14 mouse cellular contexts compared by ENCODE assay signal in the genomic region with DNA sequence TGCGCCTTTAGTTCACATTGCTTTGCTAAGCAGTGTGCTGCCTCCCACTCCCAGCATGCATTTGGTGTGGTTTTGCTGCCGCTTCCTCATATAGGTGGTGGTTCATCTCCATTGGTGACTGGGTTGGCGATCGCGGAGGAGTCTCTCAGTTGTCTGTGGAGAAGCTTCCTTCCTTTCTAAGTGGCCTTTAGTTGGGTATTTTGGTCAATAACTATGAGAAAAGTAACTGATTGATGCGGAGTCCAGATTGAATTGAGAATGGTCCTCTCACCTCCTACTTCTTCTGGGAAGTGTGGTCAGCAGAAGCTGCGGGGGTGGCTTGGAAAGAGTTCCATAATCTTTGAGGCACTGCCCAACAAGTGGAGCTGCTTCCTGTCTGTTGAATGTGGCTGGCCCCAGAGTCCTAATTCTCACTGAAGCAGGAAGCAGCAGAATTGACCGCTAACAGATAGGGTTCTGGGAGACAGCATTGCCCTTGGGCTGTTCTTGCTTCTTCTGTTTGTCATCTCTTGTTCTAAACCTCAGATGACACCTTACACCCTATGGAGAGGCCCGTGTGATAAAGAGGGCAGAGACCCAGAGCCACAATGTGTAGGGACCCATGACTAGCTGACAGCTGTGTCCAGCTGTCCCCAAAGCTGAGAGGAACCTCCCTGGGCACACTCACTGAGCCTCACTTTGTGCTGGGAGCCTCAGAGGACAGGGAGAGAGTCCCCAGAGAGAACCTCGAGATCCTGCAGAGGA. TPM values are rescaled to one million over a fixed set of nuclear protein-coding genes. Genes with fewer than 3 reads are reported as not detected.
DNase-seq lines count a peak whose midpoint lies in the region; ATAC-seq and TF ChIP-seq lines count a peak whose summit lies in the region.
"Had no signal": no experiment of that assay in that cellular context is flagged by ENCODE, and none has a peak within 500 bp of the region (broad histone marks: within the 10 kb centered on the region; RNA-seq: fewer than 3 reads in every experiment).

No protein-coding gene starts in this region.

- 73% methylated on average over 10 of the region's 10 CpGs for WGBS in kidney, embryonic 15.5 days
- WGBS in spleen, adult 2 months, result 31% methylated on average over 10 of the region's 10 CpGs
- 85% methylated on average over 10 of the region's 10 CpGs for WGBS in hindbrain, embryonic 13.5 days
- WGBS in forebrain, embryonic 11.5 days, result 83% methylated on average over 10 of the region's 10 CpGs

- peak overlapping the region; percentile 48; the same call in 1 of the 2 replicates for H3K27ac ChIP-seq in kidney, embryonic 15.5 days
- H3K27ac ChIP-seq in spleen, adult 2 months (ENCODE audit: insufficient read depth, low read length), result peak overlapping the region; percentile 24; the same call in 1 of the 2 replicates
- no peak overlapping the region for H3K27ac ChIP-seq in hindbrain, embryonic 13.5 days
- H3K27ac ChIP-seq in forebrain, embryonic 11.5 days (ENCODE audit: low read depth, low read length), result no peak overlapping the region
- H3K27ac ChIP-seq: forebrain, embryonic 12.5 days; midbrain, embryonic 15.5 days had no signal

- no peak overlapping the region for H3K4me3 ChIP-seq in kidney, embryonic 15.5 days (replicated peaks)
- no peak overlapping the region for H3K4me3 ChIP-seq in spleen, adult 2 months (ENCODE audit: extremely low read depth, insufficient read depth, insufficient read length)
- H3K4me3 ChIP-seq in hindbrain, embryonic 13.5 days, result no peak overlapping the region
- H3K4me3 ChIP-seq in forebrain, embryonic 11.5 days (ENCODE audit: low read depth, low read length), result no peak overlapping the region
- H3K4me3 ChIP-seq: forebrain, embryonic 12.5 days; midbrain, embryonic 15.5 days had no signal

- H3K27me3 ChIP-seq in kidney, embryonic 15.5 days, result 0 out of 2 replicates have a peak, but pooled peaks cover 4% of the 10 kb centered on the region
- no peaks in the 10 kb centered on the region for H3K27me3 ChIP-seq in spleen, adult 2 months (ENCODE audit: control insufficient read depth, insufficient read depth, low read length)
- peaks cover 37% of the 10 kb centered on the region; the same call in 1 of the 2 replicates for H3K27me3 ChIP-seq in hindbrain, embryonic 13.5 days
- H3K27me3 ChIP-seq in forebrain, embryonic 11.5 days (ENCODE audit: control insufficient read depth, insufficient read depth, low read length), result no peaks in the 10 kb centered on the region
- H3K27me3 ChIP-seq: midbrain, embryonic 15.5 days had no signal

- H3K4me2 ChIP-seq in kidney, embryonic 15.5 days, result no peak overlapping the region
- no peak overlapping the region for H3K4me2 ChIP-seq in hindbrain, embryonic 13.5 days
- no peak overlapping the region for H3K4me2 ChIP-seq in forebrain, embryonic 11.5 days (ENCODE audit: low read depth, low read length, severe bottlenecking)
- H3K4me2 ChIP-seq: forebrain, embryonic 12.5 days; midbrain, embryonic 15.5 days had no signal

- no peak for DNase-seq in kidney, postnatal 14 days
- DNase-seq in spleen, adult 2 months (ENCODE audit: low read depth in 1 of 2, low spot score in 2 of 2), result no peak
- no peak for DNase-seq in spleen, postnatal 36 days (ENCODE audit: low spot score in 2 of 2)
- peak; percentile 34 for DNase-seq in lung, postnatal 36 days
- DNase-seq in thymus, postnatal 25 days, result peak; percentile 9
- no peak for DNase-seq in forebrain, embryonic 11.5 days (ENCODE audit: low spot score)
- DNase-seq: kidney, adult 18-20 months had no signal

- ATAC-seq in kidney, embryonic 15.5 days (replicated peaks; ENCODE audit: low FRiP score), result 0 out of 2 replicates have a peak, but pooled peaks have one; percentile 24
- ATAC-seq in hindbrain, embryonic 13.5 days (ENCODE audit: low FRiP score), result no peak
- no peak for ATAC-seq in forebrain, embryonic 11.5 days (replicated peaks; ENCODE audit: low FRiP score)
- ATAC-seq: midbrain, embryonic 15.5 days had no signal

- TF ChIP-seq POLR2A in spleen, adult 2 months (IDR thresholded peaks at IDR 0.05; ENCODE audit: low read depth, low read length), result no peak

- no peak overlapping the region for H3K9ac ChIP-seq in kidney, embryonic 15.5 days
- H3K9ac ChIP-seq in hindbrain, embryonic 13.5 days, result no peak overlapping the region
- H3K9ac ChIP-seq in forebrain, embryonic 11.5 days (ENCODE audit: low read length), result no peak overlapping the region
- H3K9ac ChIP-seq: forebrain, embryonic 12.5 days; midbrain, embryonic 15.5 days had no signal

- H3K9me3 ChIP-seq in kidney, embryonic 15.5 days (replicated peaks), result no peaks in the 10 kb centered on the region
- H3K9me3 ChIP-seq in hindbrain, embryonic 13.5 days, result no peaks in the 10 kb centered on the region
- H3K9me3 ChIP-seq in forebrain, embryonic 11.5 days (ENCODE audit: control insufficient read depth, low read length), result no peaks in the 10 kb centered on the region
- H3K9me3 ChIP-seq: forebrain, embryonic 12.5 days; midbrain, embryonic 15.5 days had no signal

- no peaks in the 10 kb centered on the region for H3K36me3 ChIP-seq in kidney, embryonic 15.5 days
- H3K36me3 ChIP-seq in spleen, adult 2 months (ENCODE audit: control insufficient read depth, insufficient read depth, low read length), result no peaks in the 10 kb centered on the region
- no peaks in the 10 kb centered on the region for H3K36me3 ChIP-seq in hindbrain, embryonic 13.5 days
- no peaks in the 10 kb centered on the region for H3K36me3 ChIP-seq in forebrain, embryonic 11.5 days (ENCODE audit: control insufficient read depth, insufficient read depth, low read length)
- H3K36me3 ChIP-seq: forebrain, embryonic 12.5 days; midbrain, embryonic 15.5 days had no signal

- peaks cover 15% of the 10 kb centered on the region for H3K4me1 ChIP-seq in kidney, embryonic 15.5 days
- no peaks in the 10 kb centered on the region; the same call in 1 of the 2 replicates for H3K4me1 ChIP-seq in spleen, adult 2 months (ENCODE audit: control insufficient read depth, insufficient read depth, insufficient read length)
- H3K4me1 ChIP-seq in hindbrain, embryonic 13.5 days (replicated peaks), result peaks cover 16% of the 10 kb centered on the region
- peaks cover 4% of the 10 kb centered on the region; the same call in 1 of the 2 replicates for H3K4me1 ChIP-seq in forebrain, embryonic 11.5 days (replicated peaks; ENCODE audit: control insufficient read depth, insufficient read depth, low read length)

- no peak for TF ChIP-seq CTCF in spleen, adult 2 months (IDR thresholded peaks at IDR 0.05; ENCODE audit: extremely low read depth, insufficient read depth, insufficient read length, insufficient replicate concordance)

RNA-seq across cellular contexts. Expression of a gene that starts 27.5 kb away (rescaled TPM):
- polyA plus RNA-seq in kidney, embryonic 15.5 days (2015; fragmentation: Nextera tagmentation; extraction: Ambion mirVana), result 0.33 and 0.39 TPM in 2 replicates
- 0.41 and 0.58 TPM in 2 replicates for polyA plus RNA-seq in spleen, adult 2 months (2012; rRNA removed)
- polyA plus RNA-seq in hindbrain, embryonic 13.5 days (2015; fragmentation: Nextera tagmentation; extraction: Ambion mirVana), result 0.12 TPM in 1 of 2 replicates, not detected in the other
- polyA plus RNA-seq in forebrain, embryonic 11.5 days (2014; fragmentation: Nextera tagmentation; extraction: Ambion mirVana), result not detected in 2 replicates

RNA-seq across cellular contexts. Expression of a gene that starts 34.3 kb away (rescaled TPM):
- 409 and 435 TPM in 2 replicates for polyA plus RNA-seq in kidney, embryonic 15.5 days (2015; fragmentation: Nextera tagmentation; extraction: Ambion mirVana)
- polyA plus RNA-seq in spleen, adult 2 months (2012; rRNA removed), result 45.7 and 49.3 TPM in 2 replicates
- polyA plus RNA-seq in hindbrain, embryonic 13.5 days (2015; fragmentation: Nextera tagmentation; extraction: Ambion mirVana), result 597 TPM in 2 replicates
- 346 and 366 TPM in 2 replicates for polyA plus RNA-seq in forebrain, embryonic 11.5 days (2014; fragmentation: Nextera tagmentation; extraction: Ambion mirVana)

RNA-seq across cellular contexts. Expression of a gene that starts 58.5 kb away (rescaled TPM):
- polyA plus RNA-seq in kidney, embryonic 15.5 days (2015; fragmentation: Nextera tagmentation; extraction: Ambion mirVana), result not detected in 2 replicates
- not detected in 2 replicates for polyA plus RNA-seq in spleen, adult 2 months (2012; rRNA removed)
- not detected in 2 replicates for polyA plus RNA-seq in hindbrain, embryonic 13.5 days (2015; fragmentation: Nextera tagmentation; extraction: Ambion mirVana)
- polyA plus RNA-seq in forebrain, embryonic 11.5 days (2014; fragmentation: Nextera tagmentation; extraction: Ambion mirVana), result 0.15 TPM in 1 of 2 replicates, not detected in the other
- polyA plus RNA-seq: cortical plate, adult 2 months; forebrain, embryonic 12.5 days; heart, embryonic 16.5 days; midbrain, embryonic 15.5 days; stomach, embryonic 16.5 days had no signal

Comparison
In these comparisons a context has a peak if more than half of its experiments do, and no peak if none do; other contexts are left out.
1. H3K27ac ChIP-seq: peak in kidney, embryonic 15.5 days (single experiment) and spleen, adult 2 months (single experiment); none in hindbrain, embryonic 13.5 days (single experiment) and forebrain, embryonic 11.5 days (single experiment).
2. DNase-seq: peak in lung, postnatal 36 days (single experiment) and thymus, postnatal 25 days (single experiment); none in kidney, postnatal 14 days (single experiment), spleen, adult 2 months (0 of 2), spleen, postnatal 36 days (0 of 2) and forebrain, embryonic 11.5 days (single experiment).